Mouse (Mus musculus) heart, embryonic 12.5 days (tissue): ENCODE results near the gene Fhdc1. TPM values are rescaled to one million over a fixed set of nuclear protein-coding genes. Genes with fewer than 3 reads are reported as not detected.

ENCODE experiments used
- ATAC-seq: fragments of 200-750 bp; cut with Nextera tagmentation; 2 replicates; pipeline ENCODE4 v1.8.0; 2017; ENCODE audit warnings: moderate TSS enrichment, moderate library complexity; ENCODE audit not compliant: insufficient number of reproducible peaks, low FRiP score
- H3K27ac ChIP-seq: fragments of 300-500 bp; sonication (generic); 2 replicates; pipeline ENCODE4 v1.5.1; 2016; ENCODE audit warnings: mild to moderate bottlenecking, moderate library complexity; ENCODE audit not compliant: poor library complexity, severe bottlenecking
- H3K27me3 ChIP-seq: fragments of 300-500 bp; sonication (generic); replicated peaks from 2 replicates; pipeline ENCODE4 v1.6.1; 2016; ENCODE audit warnings: mild to moderate bottlenecking, moderate library complexity
- H3K36me3 ChIP-seq: fragments of 300-500 bp; sonication (generic); 2 replicates; pipeline ENCODE4 v1.6.1; 2016; ENCODE audit warnings: mild to moderate bottlenecking, moderate library complexity
- H3K4me1 ChIP-seq: fragments of 300-500 bp; sonication (generic); replicated peaks from 2 replicates; pipeline ENCODE4 v1.6.1; 2016; ENCODE audit warnings: mild to moderate bottlenecking
- H3K4me2 ChIP-seq: fragments of 300-500 bp; sonication (generic); 2 replicates; pipeline ENCODE4 v1.6.1; 2016; ENCODE audit warnings: mild to moderate bottlenecking, moderate library complexity
- H3K4me3 ChIP-seq: fragments of 300-500 bp; sonication (generic); 2 replicates; pipeline ENCODE4 v1.5.1; 2016; ENCODE audit warnings: mild to moderate bottlenecking
- H3K9ac ChIP-seq: fragments of 300-500 bp; sonication (generic); 2 replicates; pipeline ENCODE4 v1.6.1; 2016; ENCODE audit warnings: mild to moderate bottlenecking, moderate library complexity
- H3K9me3 ChIP-seq: fragments of 300-500 bp; sonication (generic); replicated peaks from 2 replicates; pipeline ENCODE4 v1.6.1; 2016; ENCODE audit warnings: mild to moderate bottlenecking, moderate library complexity
- WGBS: fragments of 180-500 bp; shearing (Covaris S2); methylation state at CpG from one replicate; pipeline ENCODE4 v1.1.7; 2016; 5-methylcytosine and 5-hydroxymethylcytosine counted together
- polyA plus RNA-seq: library from polyadenylated mRNA; unstranded; fragments of >200 nt; fragmentation: Nextera tagmentation; extraction: Ambion mirVana; gene quantifications from 2 replicates; pipeline ENCODE4 v1.2.1, GENCODE M21; 2016

Gene Fhdc1
- polyA plus RNA-seq, 1 experiment from 2014 or later = 4.4 TPM

DNA sequence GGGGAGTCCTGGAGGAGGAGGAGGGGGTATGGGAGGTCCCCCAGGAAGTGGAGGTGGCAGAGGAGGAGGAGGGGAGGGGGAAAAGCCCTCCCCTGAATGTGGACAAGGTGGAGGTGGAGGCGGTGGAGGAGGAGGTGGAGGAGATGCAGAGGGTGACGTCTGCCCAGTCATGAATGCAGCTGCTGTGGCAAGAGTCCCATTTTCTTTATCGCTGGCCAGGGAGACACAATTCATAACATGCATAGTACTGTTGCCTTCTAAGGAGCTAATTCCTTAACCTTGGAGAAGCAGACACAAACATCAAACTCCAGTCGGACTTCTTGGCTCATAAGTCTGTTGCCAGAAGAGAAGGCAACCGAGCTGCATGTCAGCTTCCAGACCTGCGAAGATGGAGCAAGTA is 5.8 kb downstream of the Fhdc1 start:
- WGBS = 77% methylated on average over 6 of the region's 6 CpGs
- H3K4me1 ChIP-seq = peaks cover 20% of the 10 kb centered on the region; the same call in 1 of the 2 replicates
- no peak for ATAC-seq
- no peak overlapping the region for H3K27ac ChIP-seq
- H3K36me3 ChIP-seq = no peaks in the 10 kb centered on the region
- no peak overlapping the region for H3K4me3 ChIP-seq
- no peak overlapping the region for H3K4me2 ChIP-seq
- H3K27me3 ChIP-seq = peaks cover 81% of the 10 kb centered on the region
- H3K9me3 ChIP-seq = no peaks in the 10 kb centered on the region
- no peak overlapping the region for H3K9ac ChIP-seq

DNA sequence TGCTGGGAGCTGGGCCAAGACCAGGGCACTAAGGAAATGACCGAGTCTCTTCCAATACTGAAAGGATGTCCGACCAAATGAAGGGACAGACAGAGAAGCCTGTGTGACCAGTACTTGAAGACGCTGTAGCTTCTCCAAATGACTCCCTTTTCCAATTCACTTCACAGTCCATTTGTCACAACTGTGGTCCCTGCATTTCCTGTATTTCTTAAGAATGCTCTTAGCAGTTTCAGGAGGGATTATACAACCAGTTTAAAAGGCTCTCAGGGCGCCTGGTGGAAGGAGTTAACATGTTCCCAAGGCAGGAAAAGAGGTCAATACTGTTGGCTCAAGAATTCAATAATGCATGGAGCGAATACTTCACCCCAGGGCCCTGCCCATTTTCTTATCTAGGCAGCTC is 7.3 kb downstream of the Fhdc1 start:
- peaks cover 80% of the 10 kb centered on the region for H3K27me3 ChIP-seq

DNA sequence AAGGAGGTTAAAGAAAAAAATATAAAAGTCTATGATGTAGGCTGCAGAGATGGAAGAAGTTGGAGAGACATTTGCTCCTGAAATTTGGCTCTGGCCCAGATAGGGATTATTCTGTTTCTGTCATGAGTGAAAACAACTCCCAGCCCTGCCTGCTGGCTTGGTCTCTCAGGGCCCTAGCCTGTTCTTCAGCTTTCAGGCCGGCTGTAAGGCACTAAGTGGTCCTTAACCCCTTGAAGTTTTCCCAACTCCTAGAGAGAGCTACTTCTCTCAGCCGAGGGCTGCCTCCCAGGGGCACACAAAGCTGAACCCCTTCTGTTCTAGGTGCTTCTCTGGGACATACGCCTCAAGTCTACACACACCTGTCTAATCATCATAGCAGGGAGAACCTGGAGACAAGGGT is 7.7 kb downstream of the Fhdc1 start:
- Histone ChIP-seq H3K4me2 (peak overlapping the region; percentile 30; the same call in 1 of the 2 replicates), H3K9ac (no peak overlapping the region), H3K27me3 (peaks cover 80% of the 10 kb centered on the region), H3K4me3 (no peak overlapping the region), H3K9me3 (no peaks in the 10 kb centered on the region), H3K36me3 (no peaks in the 10 kb centered on the region), H3K4me1 (peaks cover 21% of the 10 kb centered on the region), H3K27ac (peak overlapping the region; percentile 8; the same call in 1 of the 2 replicates)
- 44% methylated on average over 3 of the region's 3 CpGs for WGBS
- ATAC-seq = no peak

More for the DNA sequence above, 7.3 kb downstream of the Fhdc1 start:
- no peak overlapping the region for H3K9ac ChIP-seq
- no peak for ATAC-seq
- H3K27ac ChIP-seq = no peak overlapping the region
- no peaks in the 10 kb centered on the region for H3K9me3 ChIP-seq
- peak overlapping the region; percentile 30; the same call in 1 of the 2 replicates for H3K4me2 ChIP-seq
- H3K4me3 ChIP-seq = no peak overlapping the region
- no peaks in the 10 kb centered on the region for H3K36me3 ChIP-seq
- H3K4me1 ChIP-seq = peaks cover 16% of the 10 kb centered on the region
- 65% methylated on average over 5 of the region's 5 CpGs for WGBS

DNA sequence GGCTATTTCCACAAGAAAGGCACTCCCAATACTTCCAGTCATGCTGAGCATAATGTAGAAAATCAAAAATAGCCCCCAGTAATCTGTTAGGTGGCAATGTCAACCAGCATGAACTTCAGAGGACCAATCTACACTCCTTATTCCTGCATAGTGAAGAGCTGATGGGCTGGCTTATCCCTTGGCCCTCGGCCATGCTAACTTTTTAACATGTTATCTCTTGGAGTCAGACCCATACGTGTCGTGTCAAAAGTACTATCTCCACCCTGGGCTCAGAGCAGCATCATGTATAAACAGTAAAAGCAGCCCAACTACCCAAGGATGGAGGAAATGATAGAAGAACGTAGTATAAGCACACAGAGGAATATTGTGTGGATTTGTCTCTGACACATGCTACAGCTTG is 9.1 kb downstream of the Fhdc1 start:
- peaks cover 24% of the 10 kb centered on the region for H3K4me1 ChIP-seq
- H3K9me3 ChIP-seq = no peaks in the 10 kb centered on the region
- 46% methylated on average over 4 of the region's 4 CpGs for WGBS
- 0 out of 2 replicates have a peak overlapping the region, but pooled peaks have one; percentile 30 for H3K27ac ChIP-seq
- no peak overlapping the region for H3K4me2 ChIP-seq
- H3K4me3 ChIP-seq = no peak overlapping the region
- H3K36me3 ChIP-seq = no peaks in the 10 kb centered on the region
- no peak overlapping the region for H3K9ac ChIP-seq
- peaks cover 69% of the 10 kb centered on the region for H3K27me3 ChIP-seq
- peak; percentile 87 for ATAC-seq

DNA sequence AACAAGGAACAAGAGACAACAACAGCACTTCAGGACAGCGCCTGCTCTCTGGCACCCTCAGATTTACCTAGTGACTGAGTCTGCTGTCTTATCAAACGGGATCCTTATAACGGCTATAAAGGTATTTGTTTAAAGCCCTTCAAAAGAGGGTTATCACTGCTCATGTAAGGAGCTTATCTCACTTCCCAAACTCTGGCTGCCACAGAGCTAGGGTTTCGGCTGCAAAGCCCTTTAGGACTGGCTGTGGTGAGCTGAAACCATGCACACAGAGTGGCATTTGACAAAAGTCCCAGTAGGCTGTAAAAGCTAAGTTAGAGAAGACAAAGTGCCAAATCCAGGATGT is 12.1 kb downstream of the Fhdc1 start:
- H3K4me3 ChIP-seq = no peak overlapping the region
- no peaks in the 10 kb centered on the region for H3K36me3 ChIP-seq
- H3K4me1 ChIP-seq = peaks cover 19% of the 10 kb centered on the region
- H3K4me2 ChIP-seq = peak overlapping the region; percentile 34
- no peaks in the 10 kb centered on the region for H3K9me3 ChIP-seq
- no peak overlapping the region; the same call in 1 of the 2 replicates for H3K27ac ChIP-seq
- peak; percentile 17; the same call in 1 of the 2 replicates for ATAC-seq
- 11% methylated on average over 4 of the region's 4 CpGs for WGBS
- H3K27me3 ChIP-seq = peaks cover 59% of the 10 kb centered on the region
- H3K9ac ChIP-seq = no peak overlapping the region

DNA sequence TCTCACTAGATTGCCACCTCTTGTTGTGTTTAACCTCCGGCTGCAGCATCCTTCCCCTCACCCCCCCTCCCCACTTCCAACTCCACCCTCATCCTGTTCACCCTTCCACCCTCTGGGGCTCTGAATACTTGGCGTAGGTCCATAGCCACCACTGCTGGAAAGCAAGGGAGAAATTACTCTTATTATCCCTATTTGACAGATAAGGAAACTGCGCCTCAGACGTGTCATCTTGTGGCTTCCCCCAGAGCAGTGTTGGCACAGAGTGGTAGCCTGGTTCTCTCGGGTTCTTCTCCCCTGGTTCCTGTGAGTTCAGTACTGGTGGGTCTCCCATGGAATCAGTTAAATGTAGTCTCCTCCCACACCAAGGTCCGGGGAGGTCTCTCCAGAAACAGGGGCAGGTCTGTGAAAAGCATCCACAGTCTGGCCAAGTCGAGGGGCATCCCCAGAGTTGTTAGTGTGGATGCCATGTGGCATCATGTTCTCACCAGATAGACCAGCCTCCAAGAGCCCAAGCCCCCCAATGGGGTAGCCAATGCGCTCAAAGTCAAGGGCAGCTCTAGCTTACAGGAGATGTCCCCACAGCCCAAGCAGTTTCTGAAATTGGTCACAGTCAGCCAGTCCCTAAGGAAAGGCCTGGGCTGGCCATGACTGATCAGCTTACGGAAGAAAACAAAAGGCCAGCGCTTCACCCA is 12.7 kb downstream of the Fhdc1 start:
- H3K9me3 ChIP-seq = no peaks in the 10 kb centered on the region
- peaks cover 19% of the 10 kb centered on the region for H3K4me1 ChIP-seq
- no peak overlapping the region; the same call in 1 of the 2 replicates for H3K27ac ChIP-seq
- H3K36me3 ChIP-seq = no peaks in the 10 kb centered on the region
- no peak overlapping the region for H3K4me3 ChIP-seq
- peaks cover 55% of the 10 kb centered on the region for H3K27me3 ChIP-seq
- peak overlapping the region; percentile 34 for H3K4me2 ChIP-seq
- WGBS = 48% methylated on average over 10 of the region's 10 CpGs
- no peak for ATAC-seq
- H3K9ac ChIP-seq = no peak overlapping the region

DNA sequence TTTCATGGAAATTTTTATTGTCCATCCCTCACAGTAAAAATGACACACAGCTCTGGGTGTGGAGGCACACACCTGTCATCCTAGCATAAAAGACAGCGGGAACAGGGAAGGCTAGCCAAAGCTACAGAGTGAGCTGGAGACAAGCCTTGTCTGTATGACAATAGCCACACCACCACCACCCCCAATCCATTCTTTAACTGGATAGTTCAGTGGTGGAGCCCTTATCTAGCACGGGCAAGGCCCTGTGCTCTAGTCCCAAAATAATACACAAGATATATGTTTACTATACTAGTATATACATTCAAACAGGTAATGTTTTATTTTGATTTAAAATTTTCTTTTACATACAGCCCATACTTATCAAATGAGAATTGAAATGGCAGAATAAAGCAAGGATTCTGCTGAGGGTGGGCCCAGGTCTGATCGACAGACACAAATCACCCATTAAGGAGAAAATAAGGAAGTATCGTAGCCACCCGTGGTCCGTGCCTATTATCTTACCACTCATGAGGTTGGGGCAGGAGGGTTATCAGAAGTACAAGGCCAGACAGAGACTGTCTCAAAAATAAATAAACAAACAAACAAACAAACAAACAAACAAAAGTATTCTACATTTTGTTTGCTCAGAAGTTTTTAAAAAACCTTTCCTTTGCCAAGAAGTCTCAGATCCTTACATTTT is 14.3 kb downstream of the Fhdc1 start:
- 45% methylated on average over 6 of the region's 6 CpGs for WGBS
- no peak overlapping the region for H3K4me2 ChIP-seq
- no peak overlapping the region for H3K27ac ChIP-seq
- peaks cover 28% of the 10 kb centered on the region for H3K4me1 ChIP-seq
- peaks cover 47% of the 10 kb centered on the region for H3K27me3 ChIP-seq
- no peak overlapping the region for H3K4me3 ChIP-seq
- H3K36me3 ChIP-seq = no peaks in the 10 kb centered on the region
- no peaks in the 10 kb centered on the region for H3K9me3 ChIP-seq
- peak; percentile 52; the same call in 1 of the 2 replicates for ATAC-seq
- no peak overlapping the region for H3K9ac ChIP-seq

- Histone ChIP-seq H3K27ac (peak overlapping the region; percentile 43), H3K27me3 (peaks cover 40% of the 10 kb centered on the region), H3K9me3 (no peaks in the 10 kb centered on the region), H3K4me3 (no peak overlapping the region), H3K9ac (no peak overlapping the region), H3K36me3 (no peaks in the 10 kb centered on the region), H3K4me1 (peaks cover 21% of the 10 kb centered on the region), H3K4me2 (0 out of 2 replicates have a peak overlapping the region, but pooled peaks have one; percentile 38)
- peak; percentile 79 for ATAC-seq
- 19% methylated on average over 4 of the region's 4 CpGs for WGBS
These were observed 18.5 kb downstream of the Fhdc1 start for GRCm38 (mm10) chr3:84461687-84462086.

- Histone ChIP-seq H3K4me2 (peak overlapping the region; percentile 38), H3K27ac (peak overlapping the region; percentile 43), H3K9me3 (no peaks in the 10 kb centered on the region), H3K36me3 (no peaks in the 10 kb centered on the region), H3K9ac (0 out of 2 replicates have a peak overlapping the region, but pooled peaks have one; percentile 9), H3K4me1 (peaks cover 24% of the 10 kb centered on the region), H3K27me3 (peaks cover 40% of the 10 kb centered on the region), H3K4me3 (no peak overlapping the region)
- ATAC-seq = peak; percentile 89
- under 1% methylated on average over 12 of the region's 12 CpGs for WGBS
These were observed 19.3 kb downstream of the Fhdc1 start for GRCm38 (mm10) chr3:84460952-84461351.

DNA sequence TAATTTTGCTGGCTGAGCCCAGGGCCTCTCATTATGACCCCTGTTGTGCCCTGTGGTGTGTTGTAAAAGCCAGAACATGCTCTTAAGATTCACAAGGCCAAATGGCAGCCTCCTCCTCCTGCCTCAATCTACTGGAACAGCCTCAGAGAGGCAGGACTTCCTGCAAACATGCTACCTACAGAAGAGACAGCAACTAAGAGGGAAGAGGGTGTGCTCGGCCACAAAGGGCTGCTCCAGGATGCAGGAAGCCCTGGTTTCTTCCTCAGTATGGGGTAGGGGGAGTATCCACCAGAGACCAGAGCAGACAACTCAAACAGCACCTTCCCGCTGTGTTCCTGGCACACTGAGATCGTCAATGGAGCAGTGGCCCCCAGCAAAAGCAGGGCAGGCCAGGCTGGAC is 19.7 kb downstream of the Fhdc1 start:
- ATAC-seq = peak; percentile 34
- Histone ChIP-seq H3K27ac (peak overlapping the region; percentile 27), H3K4me1 (peaks cover 28% of the 10 kb centered on the region), H3K9me3 (no peaks in the 10 kb centered on the region), H3K27me3 (peaks cover 40% of the 10 kb centered on the region), H3K4me2 (peak overlapping the region; percentile 38), H3K36me3 (no peaks in the 10 kb centered on the region), H3K9ac (0 out of 2 replicates have a peak overlapping the region, but pooled peaks have one; percentile 9), H3K4me3 (no peak overlapping the region)
- WGBS = 17% methylated on average over 3 of the region's 3 CpGs

DNA sequence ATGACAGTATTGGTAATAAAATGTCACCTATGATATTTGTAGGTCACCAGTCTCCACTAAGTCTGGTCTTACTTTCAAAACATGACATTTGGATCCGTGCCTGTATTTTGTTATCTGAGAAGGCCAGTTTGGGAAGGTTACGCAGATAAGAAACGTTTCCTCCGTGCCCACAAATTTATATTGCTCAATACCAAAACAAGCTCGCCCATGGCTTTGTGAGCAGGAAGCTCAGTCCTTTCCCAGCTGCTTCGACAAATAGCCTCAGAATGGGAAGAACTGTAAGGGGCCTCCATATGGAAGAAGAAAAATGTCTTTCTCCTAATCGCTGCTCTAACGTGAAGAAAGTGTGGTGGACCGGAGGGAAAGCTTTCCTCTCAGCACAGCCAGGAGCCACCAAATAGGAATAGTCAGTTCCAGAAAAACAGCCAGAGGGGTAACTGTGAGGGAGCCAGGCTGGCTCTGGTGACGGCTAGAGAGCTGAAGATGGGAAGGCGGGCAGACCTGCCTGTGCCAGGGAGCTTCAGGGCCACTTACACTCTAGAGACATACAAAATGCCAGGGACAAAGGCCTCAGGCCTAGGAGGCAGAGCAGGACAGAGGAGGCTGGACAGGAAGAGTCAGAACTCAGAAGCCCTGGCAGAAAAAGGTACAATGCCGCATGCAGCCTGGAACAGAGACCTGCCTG is 24.4 kb downstream of the Fhdc1 start:
- Histone ChIP-seq H3K4me3 (no peak overlapping the region), H3K4me1 (peaks cover 15% of the 10 kb centered on the region), H3K27ac (no peak overlapping the region; the same call in 1 of the 2 replicates), H3K4me2 (no peak overlapping the region), H3K27me3 (peaks cover 46% of the 10 kb centered on the region), H3K9ac (no peak overlapping the region), H3K9me3 (no peaks in the 10 kb centered on the region), H3K36me3 (no peaks in the 10 kb centered on the region)
- whole genome bisulfite sequencing = 47% methylated on average over 12 of the region's 12 CpGs
- no peak for ATAC-seq
